Mouse (Mus musculus) embryo, embryonic 10.5 days (tissue): ENCODE measurements around the gene Tekt1.

Experiments used
- DNase-seq: peaks from one replicate; pipeline ENCODE4 v3.0.0-alpha.2; 2015; ENCODE audit warnings: low spot score

Gene Tekt1

GRCm38 (mm10) chr11:72342549-72343237, 19.5 kb downstream of the Tekt1 start:
- peak; percentile 89 for DNase-seq

- DNase-seq, result no peak
These were observed 22.5 kb downstream of the Tekt1 start for GRCm38 (mm10) chr11:72339716-72340115.

GRCm38 (mm10) chr11:72338437-72338871, 23.8 kb downstream of the Tekt1 start:
- peak; percentile 66 for DNase-seq

GRCm38 (mm10) chr11:72336726-72337125, 25.5 kb downstream of the Tekt1 start:
- no peak for DNase-seq

- no peak for DNase-seq
These were observed 27.6 kb downstream of the Tekt1 start for GRCm38 (mm10) chr11:72334653-72335052.

DNA sequence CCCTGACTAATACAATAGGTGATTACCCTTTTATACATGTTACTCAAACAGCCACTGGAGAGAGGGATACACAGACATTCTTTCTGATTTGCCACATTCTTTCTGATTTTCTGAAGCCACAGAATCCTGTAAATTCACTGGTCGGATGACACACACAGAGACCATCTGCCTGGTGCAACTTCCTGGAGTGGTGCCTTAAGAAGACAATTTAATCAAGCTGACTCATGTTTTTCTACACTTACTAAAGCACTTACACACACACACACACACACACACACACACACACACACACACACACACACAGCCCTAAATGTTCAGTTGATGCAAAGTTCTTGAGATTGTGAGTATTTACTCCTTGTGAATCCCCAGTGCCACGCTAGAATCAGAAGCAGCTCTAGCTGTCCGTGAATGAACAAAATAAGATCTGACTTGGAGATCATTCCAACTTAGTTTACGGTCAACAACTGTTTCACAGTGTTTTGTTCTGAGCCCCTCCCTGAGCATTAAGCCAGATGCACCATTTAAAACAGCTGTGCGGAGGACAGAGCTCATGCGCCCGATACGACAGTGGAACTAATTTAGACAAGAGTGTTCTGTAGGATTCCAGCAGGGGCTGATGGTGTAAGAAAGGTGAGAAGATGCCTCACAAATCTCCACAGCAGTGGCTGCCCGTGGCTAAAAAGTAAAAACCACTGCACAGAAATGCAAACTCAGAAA, 29.1 kb downstream of the Tekt1 start:
- no peak for DNase-seq

- no peak for DNase-seq
These were observed 36.5 kb downstream of the Tekt1 start for GRCm38 (mm10) chr11:72325701-72326100.

GRCm38 (mm10) chr11:72324431-72324830, 37.8 kb downstream of the Tekt1 start:
- no peak for DNase-seq

- no peak for DNase-seq
These were observed 44.2 kb downstream of the Tekt1 start for GRCm38 (mm10) chr11:72318026-72318425.

- peak; percentile 10 for DNase-seq
These were observed 47.9 kb downstream of the Tekt1 start, which contains the start of gene Fbxo39 for GRCm38 (mm10) chr11:72314151-72314895. Gene Fbxo39, plus strand, starts transcription at chr11:72314444.

- no peak for DNase-seq
These were observed 50.8 kb downstream of the Tekt1 start for GRCm38 (mm10) chr11:72311355-72312001.

GRCm38 (mm10) chr11:72310491-72310890, 51.8 kb downstream of the Tekt1 start:
- no peak for DNase-seq

- DNase-seq, result no peak
These were observed 53.3 kb downstream of the Tekt1 start for GRCm38 (mm10) chr11:72308982-72309381.

- DNase-seq, result no peak
These were observed 54.8 kb downstream of the Tekt1 start for GRCm38 (mm10) chr11:72307461-72307860.

DNA sequence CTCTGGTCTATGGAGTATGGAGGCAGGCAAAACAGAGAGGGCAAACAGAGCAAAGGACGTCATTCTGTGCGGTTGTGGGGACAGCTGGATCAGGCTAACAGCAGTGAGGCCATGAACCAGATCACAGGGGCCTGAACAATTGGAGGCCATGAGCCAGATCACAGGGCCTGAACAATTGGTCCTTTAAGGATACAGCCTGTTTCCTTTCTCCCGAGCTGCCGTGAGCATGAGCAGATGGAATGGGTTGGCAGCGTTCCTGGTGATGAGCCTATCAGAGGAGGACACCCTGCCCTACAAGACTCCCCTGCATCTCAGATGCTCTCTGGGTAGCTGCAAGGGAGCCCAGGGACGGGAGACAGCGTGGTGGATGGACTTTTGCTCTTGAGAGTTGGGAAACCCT, 60.0 kb downstream of the Tekt1 start:
- no peak for DNase-seq

DNA sequence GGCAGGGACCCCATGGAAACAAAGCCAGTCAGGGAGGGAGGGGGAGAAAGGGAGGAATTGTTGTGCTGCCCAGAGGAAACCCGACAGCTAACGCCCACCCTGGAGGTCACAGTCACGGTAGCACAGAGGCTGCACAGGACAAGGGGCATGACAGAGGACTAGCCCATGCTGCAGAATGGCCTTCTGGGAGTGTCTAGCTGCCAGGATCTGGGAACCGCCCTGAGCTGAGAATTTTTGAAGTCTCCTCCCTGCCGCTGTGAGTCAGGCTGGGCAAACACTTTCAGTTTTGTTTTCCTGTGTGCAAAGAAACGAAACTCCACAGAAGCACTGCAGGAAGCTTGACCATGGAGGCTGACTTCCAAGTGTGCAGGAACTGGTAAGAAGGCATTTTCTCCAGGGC, 60.9 kb downstream of the Tekt1 start, which contains the start of gene Xaf1:
TSS of gene Xaf1 (plus strand) at position 296 of the 400 bp plus-strand sequence.
- DNase-seq, result peak; percentile 3
